Mouse (Mus musculus): ENCODE measurements around the gene Tbc1d16. TPM values are rescaled to one million over a fixed set of nuclear protein-coding genes. Genes with fewer than 3 reads are reported as not detected.

The Tbc1d16 gene
- polyA plus RNA-seq, 1 experiment = 99.3 TPM

- TF ChIP-seq POLR2A (IDR thresholded peaks at IDR 0.05; ENCODE audit: borderline replicate concordance, extremely low read depth, insufficient read depth, insufficient read length, poor library complexity, severe bottlenecking) = no peak
- no peak for TF ChIP-seq CTCF (IDR thresholded peaks at IDR 0.05; ENCODE audit: borderline replicate concordance, extremely low read depth, insufficient read depth, insufficient read length)
- no peak for DNase-seq (ENCODE audit: low read depth)
These were observed 29.1 kb downstream of the Tbc1d16 start for GRCm38 (mm10) chr11:119199233-119199601.

DNA sequence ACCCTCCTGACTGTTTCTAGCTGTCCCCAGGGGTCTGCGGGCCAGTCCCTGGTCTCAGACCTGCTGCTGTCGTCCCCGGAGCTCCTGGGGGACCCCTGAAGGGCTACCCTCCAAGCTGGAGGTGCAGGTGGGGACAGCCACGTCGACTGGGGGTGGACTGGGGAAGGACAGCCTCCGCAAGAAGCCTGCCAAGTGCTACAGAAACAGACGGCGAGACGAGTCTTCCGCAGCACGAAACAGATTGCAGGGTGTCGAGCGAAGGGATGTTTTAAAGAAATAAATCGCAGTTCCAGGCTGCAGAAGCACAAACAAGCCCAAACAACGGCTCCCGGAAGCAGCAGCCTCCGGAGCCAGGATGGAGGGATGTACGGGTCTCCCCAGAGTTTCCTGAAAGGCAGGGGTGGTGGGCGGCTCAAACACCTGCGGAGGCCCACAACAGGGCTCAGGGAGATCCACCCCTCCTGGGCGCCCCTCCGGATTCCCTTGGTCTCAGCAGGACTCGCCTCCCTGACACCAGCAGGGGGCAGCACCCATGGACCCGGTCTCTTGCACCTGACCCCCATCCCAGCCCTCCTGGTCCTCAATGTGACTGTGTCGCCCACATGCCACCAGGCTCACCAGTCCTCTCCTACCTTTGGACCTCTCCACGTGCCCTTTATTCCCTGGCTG lies 29.6 kb downstream of the Tbc1d16 start:
- peak; percentile 73 for DNase-seq (ENCODE audit: low read depth)
- TF ChIP-seq CTCF (IDR thresholded peaks at IDR 0.05; ENCODE audit: borderline replicate concordance, extremely low read depth, insufficient read depth, insufficient read length) (peak; percentile 54), POLR2A (IDR thresholded peaks at IDR 0.05; ENCODE audit: borderline replicate concordance, extremely low read depth, insufficient read depth, insufficient read length, poor library complexity, severe bottlenecking) (no peak)

DNA sequence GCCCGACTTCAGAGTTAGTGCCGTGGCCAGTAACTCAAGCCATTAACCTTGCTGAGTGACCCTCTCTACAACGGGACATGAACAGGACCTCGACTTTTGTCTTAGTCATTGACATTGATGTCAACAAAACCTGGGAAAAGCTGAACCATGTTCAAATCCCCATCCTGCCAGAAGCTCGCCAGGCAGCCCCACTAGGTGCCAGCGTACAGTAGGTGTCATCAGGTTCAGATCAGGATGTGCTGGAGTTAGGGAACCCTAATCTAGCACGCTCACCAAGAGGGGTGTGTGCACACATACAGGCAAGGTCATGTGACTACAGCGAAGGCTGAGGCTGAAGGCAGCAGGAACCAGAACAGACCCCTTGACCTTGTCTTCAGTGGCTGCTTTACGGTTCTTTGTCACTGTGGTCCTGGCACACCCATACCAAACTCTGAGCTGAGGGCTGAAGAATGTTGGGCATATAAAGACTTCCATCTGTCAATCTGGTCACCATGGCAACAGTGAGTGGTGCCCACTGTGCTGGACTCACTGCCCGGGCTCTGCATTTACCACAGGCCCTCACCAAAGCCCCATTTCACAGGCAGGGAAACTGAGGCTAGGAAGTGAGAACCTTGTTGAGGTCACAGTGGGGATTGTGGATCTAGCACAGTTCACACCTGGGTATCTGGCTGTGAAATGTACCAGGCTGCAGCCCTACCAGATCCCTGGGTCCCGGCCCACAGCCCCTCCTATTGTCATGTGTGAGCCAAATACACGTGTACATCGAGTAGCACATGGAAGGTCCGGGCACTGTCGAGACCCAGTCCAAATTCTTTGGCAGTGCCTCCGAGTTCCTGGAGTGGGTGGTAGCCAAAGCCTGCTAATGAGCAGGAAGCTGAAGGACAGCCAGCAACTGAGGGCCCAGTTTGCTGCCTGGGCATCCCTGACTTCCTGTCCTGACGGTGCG lies 30.4 kb downstream of the Tbc1d16 start:
- peak; percentile 75 for DNase-seq (ENCODE audit: low read depth)
- no peak for TF ChIP-seq POLR2A (IDR thresholded peaks at IDR 0.05; ENCODE audit: borderline replicate concordance, extremely low read depth, insufficient read depth, insufficient read length, poor library complexity, severe bottlenecking)
- no peak for TF ChIP-seq CTCF (IDR thresholded peaks at IDR 0.05; ENCODE audit: borderline replicate concordance, extremely low read depth, insufficient read depth, insufficient read length)

- no peak for DNase-seq (ENCODE audit: low read depth)
- TF ChIP-seq CTCF (IDR thresholded peaks at IDR 0.05; ENCODE audit: borderline replicate concordance, extremely low read depth, insufficient read depth, insufficient read length) (no peak), POLR2A (IDR thresholded peaks at IDR 0.05; ENCODE audit: borderline replicate concordance, extremely low read depth, insufficient read depth, insufficient read length, poor library complexity, severe bottlenecking) (no peak)
These were observed 35.7 kb downstream of the Tbc1d16 start for GRCm38 (mm10) chr11:119192605-119193004.

GRCm38 (mm10) chr11:119192176-119192575 lies 36.1 kb downstream of the Tbc1d16 start:
- TF ChIP-seq POLR2A (IDR thresholded peaks at IDR 0.05; ENCODE audit: borderline replicate concordance, extremely low read depth, insufficient read depth, insufficient read length, poor library complexity, severe bottlenecking) (no peak), CTCF (IDR thresholded peaks at IDR 0.05; ENCODE audit: borderline replicate concordance, extremely low read depth, insufficient read depth, insufficient read length) (no peak)
- DNase-seq (ENCODE audit: low read depth) = no peak

DNA sequence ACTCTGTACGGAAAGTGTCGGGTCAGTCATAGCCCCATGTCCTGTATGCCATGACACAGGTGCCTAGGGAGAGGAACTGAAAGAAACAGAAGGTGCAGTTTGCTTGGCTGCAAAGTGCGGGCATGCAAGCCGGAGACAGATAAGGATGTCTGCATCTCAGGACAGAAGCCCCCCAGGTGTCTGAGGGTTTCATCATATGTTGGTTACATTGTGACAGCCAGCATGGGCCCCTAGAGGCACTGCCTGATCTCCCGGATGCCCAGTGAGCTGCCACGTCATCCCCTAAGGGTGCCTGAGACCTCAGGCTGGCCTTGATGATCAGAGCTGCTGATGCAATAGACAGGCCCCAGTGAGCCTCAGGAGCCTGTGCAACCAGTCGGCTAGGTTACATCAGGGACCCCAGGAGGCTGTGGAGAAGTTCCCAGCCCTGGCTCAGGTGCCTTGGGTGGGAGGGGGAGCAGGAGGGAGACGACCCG lies 36.7 kb downstream of the Tbc1d16 start:
- TF ChIP-seq CTCF (IDR thresholded peaks at IDR 0.05; ENCODE audit: borderline replicate concordance, extremely low read depth, insufficient read depth, insufficient read length) (no peak), POLR2A (IDR thresholded peaks at IDR 0.05; ENCODE audit: borderline replicate concordance, extremely low read depth, insufficient read depth, insufficient read length, poor library complexity, severe bottlenecking) (no peak)
- no peak for DNase-seq (ENCODE audit: low read depth)

- TF ChIP-seq POLR2A (IDR thresholded peaks at IDR 0.05; ENCODE audit: borderline replicate concordance, extremely low read depth, insufficient read depth, insufficient read length, poor library complexity, severe bottlenecking) (no peak), CTCF (IDR thresholded peaks at IDR 0.05; ENCODE audit: borderline replicate concordance, extremely low read depth, insufficient read depth, insufficient read length) (peak; percentile 90)
- peak; percentile 91 for DNase-seq (ENCODE audit: low read depth)
These were observed 37.8 kb downstream of the Tbc1d16 start for GRCm38 (mm10) chr11:119190498-119190897.

DNA sequence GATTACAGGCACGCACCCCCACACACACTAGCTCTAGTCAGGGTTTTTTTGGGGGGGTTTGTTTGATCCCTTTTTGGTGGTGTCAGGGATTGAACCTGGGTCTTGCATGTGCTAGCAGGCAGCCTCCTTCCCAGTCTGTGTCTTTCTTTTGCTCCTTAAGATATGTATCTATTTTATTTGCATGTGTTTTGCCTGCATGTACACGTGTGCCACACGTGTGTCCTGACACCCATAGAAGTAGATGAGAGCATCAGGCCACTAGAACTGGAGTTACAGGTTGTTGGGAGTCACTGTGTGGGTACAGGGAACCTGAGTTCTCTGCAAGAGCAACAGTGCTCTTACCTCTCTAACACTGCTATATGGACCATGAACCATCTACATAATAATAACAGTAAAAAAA lies 39.0 kb downstream of the Tbc1d16 start:
- TF ChIP-seq POLR2A (IDR thresholded peaks at IDR 0.05; ENCODE audit: borderline replicate concordance, extremely low read depth, insufficient read depth, insufficient read length, poor library complexity, severe bottlenecking) = no peak
- no peak for TF ChIP-seq CTCF (IDR thresholded peaks at IDR 0.05; ENCODE audit: borderline replicate concordance, extremely low read depth, insufficient read depth, insufficient read length)
- DNase-seq (ENCODE audit: low read depth) = no peak

GRCm38 (mm10) chr11:119188389-119188788 lies 39.9 kb downstream of the Tbc1d16 start:
- no peak for TF ChIP-seq POLR2A (IDR thresholded peaks at IDR 0.05; ENCODE audit: borderline replicate concordance, extremely low read depth, insufficient read depth, insufficient read length, poor library complexity, severe bottlenecking)
- TF ChIP-seq CTCF (IDR thresholded peaks at IDR 0.05; ENCODE audit: borderline replicate concordance, extremely low read depth, insufficient read depth, insufficient read length) = no peak
- no peak for DNase-seq (ENCODE audit: low read depth)

GRCm38 (mm10) chr11:119187800-119188197 lies 40.5 kb downstream of the Tbc1d16 start:
- TF ChIP-seq CTCF (IDR thresholded peaks at IDR 0.05; ENCODE audit: borderline replicate concordance, extremely low read depth, insufficient read depth, insufficient read length) (no peak), POLR2A (IDR thresholded peaks at IDR 0.05; ENCODE audit: borderline replicate concordance, extremely low read depth, insufficient read depth, insufficient read length, poor library complexity, severe bottlenecking) (no peak)
- no peak for DNase-seq (ENCODE audit: low read depth)

GRCm38 (mm10) chr11:119186989-119187799 lies 41.1 kb downstream of the Tbc1d16 start:
- peak; percentile 88 for DNase-seq (ENCODE audit: low read depth)
- TF ChIP-seq CTCF (IDR thresholded peaks at IDR 0.05; ENCODE audit: borderline replicate concordance, extremely low read depth, insufficient read depth, insufficient read length) (peak; percentile 89), POLR2A (IDR thresholded peaks at IDR 0.05; ENCODE audit: borderline replicate concordance, extremely low read depth, insufficient read depth, insufficient read length, poor library complexity, severe bottlenecking) (no peak)
